Mouse (Mus musculus) cerebellum, adult 8-10 months (tissue): ENCODE data around the gene Gm10570.
A peak's percentile ranks its signal among the peaks of the same experiment; 100 is the strongest.

Experiments
- DNase-seq: peaks from one replicate; pipeline ENCODE4 v3.0.0; 2022

The Gm10570 gene

GRCm38 (mm10) chr4:130268736-130269135 lies 39.7 kb downstream of the Gm10570 start:
- no peak for DNase-seq

- DNase-seq, result no peak
These were observed 41.4 kb downstream of the Gm10570 start for GRCm38 (mm10) chr4:130267069-130267468.

GRCm38 (mm10) chr4:130266601-130267000 lies 41.9 kb downstream of the Gm10570 start:
- no peak for DNase-seq

- peak; percentile 83 for DNase-seq
These were observed 43.6 kb downstream of the Gm10570 start for GRCm38 (mm10) chr4:130264698-130265349.

- no peak for DNase-seq
These were observed 44.3 kb downstream of the Gm10570 start for GRCm38 (mm10) chr4:130264131-130264530.

GRCm38 (mm10) chr4:130260406-130260805 lies 48.1 kb downstream of the Gm10570 start:
- no peak for DNase-seq
